9 mouse cellular contexts compared by ENCODE assay signal in genomic region chr15:8968229-8968595, GRCm38 (mm10). TPM values are rescaled to one million over a fixed set of nuclear protein-coding genes. Genes with fewer than 3 reads are reported as not detected.
DNase-seq lines count a peak whose midpoint lies in the region; ATAC-seq and TF ChIP-seq lines count a peak whose summit lies in the region.
"Had no signal": no experiment of that assay in that cellular context is flagged by ENCODE, and none has a peak within 500 bp of the region (broad histone marks: within the 10 kb centered on the region; RNA-seq: fewer than 3 reads in every experiment).

No protein-coding gene starts in this region.

- no peak overlapping the region for H3K4me3 ChIP-seq in heart, postnatal 0 days (ENCODE audit: low read depth, low read length)
- no peak overlapping the region for H3K4me3 ChIP-seq in embryonic facial prominence, embryonic 15.5 days (replicated peaks)
- H3K4me3 ChIP-seq in midbrain, embryonic 15.5 days: no peak overlapping the region

- H3K9me3 ChIP-seq in heart, postnatal 0 days (replicated peaks; ENCODE audit: control insufficient read depth, low read length): no peaks in the 10 kb centered on the region
- H3K9me3 ChIP-seq in embryonic facial prominence, embryonic 15.5 days (replicated peaks): no peaks in the 10 kb centered on the region
- H3K9me3 ChIP-seq in midbrain, embryonic 15.5 days: no peaks in the 10 kb centered on the region

- no peak overlapping the region for H3K27ac ChIP-seq in heart, postnatal 0 days (ENCODE audit: low read depth)
- H3K27ac ChIP-seq in embryonic facial prominence, embryonic 15.5 days (replicated peaks): no peak overlapping the region
- 0 out of 2 replicates have a peak overlapping the region, but pooled peaks have one; percentile 1 for H3K27ac ChIP-seq in midbrain, embryonic 15.5 days
- H3K27ac ChIP-seq: macrophage had no signal

- 78% methylated on average over 14 of the region's 14 CpGs for WGBS in heart, postnatal 0 days
- 78% methylated on average over 14 of the region's 14 CpGs for WGBS in embryonic facial prominence, embryonic 15.5 days
- WGBS in midbrain, embryonic 15.5 days: 76% methylated on average over 14 of the region's 14 CpGs

- no peaks in the 10 kb centered on the region for H3K4me1 ChIP-seq in heart, postnatal 0 days (ENCODE audit: control insufficient read depth, insufficient read depth)
- H3K4me1 ChIP-seq in embryonic facial prominence, embryonic 15.5 days: peaks cover 5% of the 10 kb centered on the region; the same call in 1 of the 2 replicates
- H3K4me1 ChIP-seq in midbrain, embryonic 15.5 days: peaks cover 8% of the 10 kb centered on the region; the same call in 1 of the 2 replicates

- no peak for DNase-seq in heart, postnatal 0 days (ENCODE audit: low spot score)
- DNase-seq in heart, postnatal 4 days: no peak
- DNase-seq in kidney, adult 11 months: peak; percentile 71
- DNase-seq in right cerebral cortex, adult 2 months (ENCODE audit: low spot score in 2 of 2): no peak
- DNase-seq in spleen, adult 18-20 months: no peak

- TF ChIP-seq CTCF in heart, postnatal 0 days (IDR thresholded peaks at IDR 0.05; ENCODE audit: low read depth): no peak

- ATAC-seq in heart, postnatal 0 days (ENCODE audit: insufficient read depth, low read depth): no peak
- no peak for ATAC-seq in embryonic facial prominence, embryonic 15.5 days (ENCODE audit: insufficient number of reproducible peaks, low FRiP score, low TSS enrichment, low read depth)
- no peak for ATAC-seq in midbrain, embryonic 15.5 days (replicated peaks)

- no peaks in the 10 kb centered on the region for H3K36me3 ChIP-seq in heart, postnatal 0 days (replicated peaks; ENCODE audit: control insufficient read depth, insufficient read depth, low read length)
- H3K36me3 ChIP-seq in embryonic facial prominence, embryonic 15.5 days: no peaks in the 10 kb centered on the region
- H3K36me3 ChIP-seq in midbrain, embryonic 15.5 days (replicated peaks): no peaks in the 10 kb centered on the region

- no peak for TF ChIP-seq EP300 in heart, postnatal 0 days (IDR thresholded peaks at IDR 0.05; ENCODE audit: low read depth)

- H3K27me3 ChIP-seq in heart, postnatal 0 days (ENCODE audit: control insufficient read depth, insufficient read depth, low read length): no peaks in the 10 kb centered on the region
- no peaks in the 10 kb centered on the region for H3K27me3 ChIP-seq in embryonic facial prominence, embryonic 15.5 days
- H3K27me3 ChIP-seq in midbrain, embryonic 15.5 days (replicated peaks): no peaks in the 10 kb centered on the region
- H3K27me3 ChIP-seq: Patski had no signal

- no peak overlapping the region for H3K9ac ChIP-seq in heart, postnatal 0 days (replicated peaks; ENCODE audit: low read depth, low read length)
- no peak overlapping the region for H3K9ac ChIP-seq in embryonic facial prominence, embryonic 15.5 days
- H3K9ac ChIP-seq in midbrain, embryonic 15.5 days: no peak overlapping the region

- H3K4me2 ChIP-seq in heart, postnatal 0 days (ENCODE audit: low read depth, low read length): peak overlapping the region; percentile 47; the same call in 1 of the 2 replicates
- peak overlapping the region; percentile 46; the same call in 1 of the 2 replicates for H3K4me2 ChIP-seq in embryonic facial prominence, embryonic 15.5 days (replicated peaks)
- H3K4me2 ChIP-seq in midbrain, embryonic 15.5 days: peak overlapping the region; percentile 42

RNA-seq across cellular contexts. Expression of gene Ranbp3l, which starts 0.5 kb away (rescaled TPM):
- total RNA-seq in heart, postnatal 0 days (2014; rRNA removed; ENCODE audit: low replicate concordance): not detected in 2 replicates
- 0.14 and 0.23 TPM in 2 replicates for polyA plus RNA-seq in heart, postnatal 0 days (2015; fragmentation: Nextera tagmentation; extraction: Ambion mirVana)
- not detected for total RNA-seq in heart, postnatal 4 days (2021)
- 2.4 and 3.0 TPM in 2 replicates for polyA plus RNA-seq in embryonic facial prominence, embryonic 15.5 days (2015; fragmentation: Nextera tagmentation; extraction: Ambion mirVana)
- polyA plus RNA-seq in midbrain, embryonic 15.5 days (2015; fragmentation: Nextera tagmentation; extraction: Ambion mirVana): 13.1 and 14.4 TPM in 2 replicates
- polyA plus RNA-seq: macrophage had no signal
